Mouse (Mus musculus) neutrophil, adult 5-6 weeks (primary cell): Measurements from ENCODE around the gene Gm21970. TPM values are rescaled to one million over a fixed set of nuclear protein-coding genes. Genes with fewer than 3 reads are reported as not detected.

Experiments
- ATAC-seq: fragments of 151-379, 151-347 bp; 2 replicates; pipeline ENCODE4 v1.8.0; 2017; ENCODE audit warnings: mild to moderate bottlenecking, moderate TSS enrichment; ENCODE audit not compliant: insufficient number of reproducible peaks, poor library complexity, low FRiP score, severe bottlenecking; ENCODE audit errors: extremely low read depth
- total RNA-seq: library from RNA; stranded (forward); fragments of 200-1000 nt; gene quantifications from 2 replicates; pipeline ENCODE4 v1.2.3, GENCODE M21; 2017

Gm21970 gene
- total RNA-seq, 1 experiment from 2014 or later, result not detected

DNA sequence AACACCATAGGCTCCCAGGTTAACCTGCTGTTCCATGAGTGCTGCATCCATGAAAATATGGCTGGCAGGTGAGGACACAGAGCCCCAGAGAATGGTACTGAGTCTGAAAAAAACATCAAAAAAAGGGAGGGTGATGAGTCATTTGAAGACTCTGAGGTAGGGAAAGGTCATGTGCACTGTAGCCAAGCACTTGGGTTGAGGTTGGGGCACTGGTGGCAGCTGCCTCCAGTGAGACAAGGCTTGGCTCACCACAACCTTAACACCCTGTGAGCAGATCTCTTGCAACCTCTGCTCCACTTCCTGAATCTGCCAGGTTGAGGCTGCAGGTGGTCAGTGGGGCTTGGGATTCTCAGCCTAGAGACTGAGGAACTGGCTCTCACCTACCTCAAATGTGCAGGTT is 25.0 kb upstream of the Gm21970 start:
- peak; percentile 91 for ATAC-seq

DNA sequence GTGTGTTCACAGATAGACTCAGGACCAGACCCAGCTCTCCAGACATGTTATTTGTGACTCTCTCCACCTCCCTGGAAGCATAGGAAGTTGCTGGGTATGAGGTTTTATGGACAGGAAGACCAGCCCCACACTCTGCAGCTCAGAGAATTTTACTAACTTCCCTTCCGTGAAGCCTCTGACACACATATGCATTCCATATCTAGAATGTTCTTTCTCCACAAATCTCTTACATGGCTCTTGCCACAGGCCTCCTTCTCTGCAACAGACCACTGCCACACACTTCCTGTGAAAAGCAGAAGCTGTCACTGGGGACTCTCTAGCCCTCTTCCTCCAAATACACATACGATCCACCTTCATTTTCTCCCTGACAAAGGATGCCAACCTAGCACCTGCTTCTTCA is 24.5 kb upstream of the Gm21970 start:
- ATAC-seq, result peak; percentile 65

DNA sequence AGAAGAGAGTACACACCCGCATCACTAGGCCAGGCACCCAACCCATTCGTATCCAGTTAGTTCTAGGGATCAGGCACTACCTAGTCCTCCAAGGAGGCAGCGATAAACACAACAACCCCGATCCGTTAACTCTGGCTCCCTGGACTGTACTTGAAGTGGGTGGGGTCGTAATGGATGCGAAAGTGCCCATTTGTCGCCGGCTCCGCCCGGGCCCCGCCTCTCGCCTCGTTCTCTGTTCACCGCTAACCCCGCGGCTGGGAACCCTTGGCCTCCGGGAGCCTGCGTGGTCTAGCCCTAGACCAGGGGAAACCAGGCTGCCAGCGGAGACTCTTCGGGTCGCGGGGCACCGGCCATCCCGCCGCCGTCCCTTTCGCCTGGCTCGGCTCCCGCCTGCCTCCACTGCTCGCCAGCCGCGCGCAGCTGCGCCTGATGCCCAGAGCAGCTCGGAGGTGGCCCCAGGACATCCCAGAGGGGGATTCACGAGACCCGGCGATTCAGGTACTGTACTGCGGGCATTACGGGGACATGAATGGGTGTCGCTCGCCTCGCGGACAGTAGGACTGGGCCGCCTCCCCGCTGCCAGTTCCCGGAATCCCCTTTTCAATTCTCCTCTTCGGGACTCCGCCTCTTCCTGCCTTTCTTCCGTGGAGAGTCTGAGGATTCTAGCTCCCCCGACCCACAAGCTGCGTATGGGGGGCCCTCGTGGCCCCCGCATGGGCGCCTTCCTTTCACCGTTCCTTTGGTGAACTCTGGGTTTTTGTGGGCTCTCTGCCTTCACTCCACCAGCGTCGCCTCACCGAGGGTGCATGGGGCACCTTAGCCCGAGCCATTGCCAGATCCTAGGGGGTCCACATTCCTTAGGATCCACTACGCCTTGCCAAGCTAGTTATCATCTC is 18.7 kb upstream of the Gm21970 start, which contains the start of gene Ifnar2:
TSS of gene Ifnar2 (plus strand) at position 207 of the 896 bp plus-strand sequence.
- ATAC-seq, result peak; percentile 79

DNA sequence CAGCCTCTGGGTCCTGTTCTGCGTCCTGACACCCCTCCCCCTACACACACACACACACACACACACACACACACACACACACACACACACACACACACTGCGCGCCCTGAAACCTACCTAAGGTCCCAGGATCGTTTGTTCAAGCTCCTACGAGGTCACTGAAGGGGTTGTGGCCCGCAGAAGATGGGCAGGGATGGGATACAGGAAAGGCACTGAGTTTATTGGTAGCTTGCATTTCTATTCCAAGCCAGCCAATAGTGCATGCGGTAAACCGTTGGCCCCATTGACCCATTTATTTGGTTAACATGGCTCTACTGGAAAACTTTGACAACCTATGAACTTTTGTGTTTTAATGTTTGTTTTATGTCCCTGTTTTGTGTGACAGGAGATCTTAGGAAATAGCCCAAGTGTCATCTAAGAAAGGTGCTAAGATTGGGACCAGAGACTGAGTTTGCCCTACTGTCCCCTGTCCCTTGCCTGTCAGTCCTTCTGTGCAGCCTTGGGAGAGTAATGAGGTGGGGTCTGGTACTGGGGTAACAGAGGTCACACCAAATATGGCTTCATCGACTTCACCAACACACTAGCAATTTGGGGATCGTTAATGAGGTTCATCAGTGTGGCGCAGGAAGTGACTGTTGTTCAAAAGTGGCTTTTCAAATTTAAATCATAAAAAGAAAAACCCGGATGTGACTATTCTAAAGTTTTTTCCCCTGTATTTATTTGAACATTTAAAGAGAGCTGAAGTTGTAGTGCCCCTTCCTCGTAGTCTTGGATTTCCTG is 17.9 kb upstream of the Gm21970 start:
- ATAC-seq, result no peak

DNA sequence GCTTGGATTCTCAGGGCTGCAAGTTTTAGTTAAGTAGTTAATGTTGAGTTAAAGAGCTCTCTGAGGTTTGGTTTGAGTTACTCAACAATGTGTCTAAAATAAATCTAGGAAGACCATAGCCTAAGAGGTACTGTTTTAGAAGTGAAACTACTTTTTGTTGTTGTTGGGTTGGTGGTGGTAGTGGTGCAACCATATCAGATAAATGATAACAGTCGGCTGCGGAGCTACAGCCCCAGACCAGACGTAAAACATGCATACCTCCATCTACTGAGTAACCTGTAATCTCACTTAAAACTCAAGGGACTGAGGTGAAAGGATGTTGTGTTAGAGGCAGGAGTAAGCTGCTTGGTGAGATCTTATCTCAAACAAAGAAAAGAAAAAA is 17.3 kb upstream of the Gm21970 start:
- no peak for ATAC-seq

DNA sequence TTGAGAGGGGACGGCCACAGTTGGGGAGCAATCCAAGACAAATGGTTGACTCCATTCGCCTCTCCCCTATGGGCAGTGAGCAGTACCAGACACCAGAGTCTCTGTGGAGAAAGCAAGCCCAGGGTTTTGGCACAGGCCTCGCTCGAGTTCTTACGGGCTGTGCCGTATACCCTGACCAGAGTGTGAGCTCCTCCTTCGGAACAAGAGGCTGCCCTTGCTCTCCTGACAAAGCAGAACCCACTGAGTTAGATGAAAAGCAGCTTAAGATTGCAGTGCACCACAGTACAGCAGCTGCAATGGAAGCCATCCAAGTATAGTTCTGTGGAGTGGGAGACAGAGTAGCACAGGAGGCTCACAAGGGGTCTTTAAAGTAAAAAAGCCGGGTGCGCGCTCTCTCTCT is 14.8 kb upstream of the Gm21970 start:
- no peak for ATAC-seq

DNA sequence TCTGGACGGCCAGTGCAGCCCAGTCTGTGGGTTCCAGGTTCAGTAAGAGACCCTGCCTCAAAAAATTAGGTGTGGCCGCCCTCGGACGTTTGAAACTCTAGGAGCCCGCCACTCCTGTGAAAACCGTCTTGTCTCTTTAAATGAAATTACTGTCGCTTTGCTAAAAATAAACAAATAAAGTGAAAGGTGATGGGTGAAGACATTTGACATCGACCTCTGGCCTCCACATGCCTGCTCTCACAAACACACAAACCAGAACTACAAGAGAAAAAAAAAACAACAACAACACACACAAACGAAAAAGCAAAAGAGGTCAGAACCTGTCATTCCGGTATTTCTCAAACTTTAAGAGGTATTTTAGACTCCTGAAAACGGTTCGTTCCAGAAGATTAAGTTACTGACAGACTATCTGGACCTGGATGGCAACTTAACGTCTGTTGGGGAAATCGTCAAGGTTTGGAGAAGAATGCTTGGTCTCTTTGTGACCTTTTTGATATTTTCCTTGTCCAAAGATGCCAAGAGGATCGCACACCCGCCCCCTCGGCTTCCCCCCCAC is 13.0 kb upstream of the Gm21970 start:
- ATAC-seq, result no peak

DNA sequence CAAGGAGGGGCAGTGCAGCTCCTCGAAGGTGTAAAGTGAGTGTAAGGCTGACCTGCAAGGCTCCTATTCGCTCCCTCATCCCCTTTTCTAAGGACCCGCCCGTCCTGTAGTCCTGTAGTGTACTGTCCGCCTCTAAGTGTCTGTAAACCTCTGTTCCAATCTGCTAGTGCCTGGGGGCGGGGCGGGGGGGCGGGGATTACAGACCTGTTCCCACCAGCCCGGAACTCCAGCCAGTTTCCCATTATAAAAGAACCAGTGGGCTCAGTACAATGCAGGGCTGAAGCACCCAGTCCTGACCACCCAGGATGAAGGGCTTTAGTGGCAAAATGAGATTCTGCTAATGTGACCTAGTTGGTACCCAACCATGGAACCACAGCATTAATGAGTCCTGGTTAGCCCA is 12.5 kb upstream of the Gm21970 start:
- no peak for ATAC-seq

DNA sequence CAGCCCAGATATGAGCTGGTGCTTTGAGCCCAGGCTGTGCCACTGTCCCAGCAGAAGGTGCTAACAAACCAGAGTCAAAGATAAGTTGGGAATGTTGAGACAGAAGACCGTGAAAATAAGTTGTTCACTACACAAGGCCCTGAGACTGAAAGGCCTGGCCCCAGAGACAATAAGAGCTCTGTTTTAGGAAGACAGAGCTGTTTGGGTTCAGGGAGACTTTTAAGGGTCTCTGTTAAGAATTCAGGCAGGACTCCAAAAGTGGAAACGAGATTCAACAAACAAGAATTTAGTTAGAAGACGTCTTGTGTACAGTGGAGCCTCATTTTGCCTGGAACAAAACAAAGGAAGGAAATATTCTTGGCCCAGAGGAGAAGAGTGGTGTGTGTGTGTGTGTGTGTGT is 12.1 kb upstream of the Gm21970 start:
- ATAC-seq, result no peak

DNA sequence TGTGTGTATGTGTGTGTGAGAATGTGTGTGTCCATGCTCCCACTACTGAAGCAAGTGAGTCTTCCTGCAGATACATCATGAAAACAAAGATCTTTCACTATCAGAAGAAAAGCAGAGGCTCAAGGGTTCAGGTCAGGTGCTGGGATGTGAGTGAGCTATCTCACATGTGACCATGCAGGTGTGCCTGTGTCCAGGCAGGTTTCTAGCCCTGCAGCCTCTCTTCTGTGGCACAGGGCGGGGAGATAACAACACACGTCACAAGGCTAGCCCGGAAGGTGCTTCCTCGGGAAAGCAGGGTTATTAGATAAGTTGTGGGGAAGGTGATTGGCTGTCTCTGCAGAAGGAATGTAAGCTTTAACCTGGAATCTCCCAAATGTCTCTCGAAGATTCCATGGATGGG is 11.4 kb upstream of the Gm21970 start:
- no peak for ATAC-seq

DNA sequence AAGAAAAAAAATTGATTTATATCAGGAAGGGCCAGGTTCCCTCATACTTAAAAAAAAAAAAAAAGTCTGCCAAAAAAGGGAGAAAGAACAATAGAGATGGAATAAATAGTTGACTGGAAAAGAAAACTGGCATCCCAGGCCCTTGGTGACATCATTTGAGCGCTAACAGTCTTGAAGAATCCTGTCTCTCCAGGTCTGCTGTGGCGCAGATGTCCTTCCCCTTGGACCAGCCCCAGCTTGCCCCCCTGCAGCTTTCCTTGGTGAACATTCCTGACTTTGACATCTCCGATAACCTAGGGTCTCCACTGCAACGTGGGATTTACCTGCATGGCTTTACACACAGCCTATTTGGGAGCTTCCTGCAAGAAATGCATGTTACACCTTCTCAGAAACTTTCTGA is 9.9 kb upstream of the Gm21970 start:
- no peak for ATAC-seq

DNA sequence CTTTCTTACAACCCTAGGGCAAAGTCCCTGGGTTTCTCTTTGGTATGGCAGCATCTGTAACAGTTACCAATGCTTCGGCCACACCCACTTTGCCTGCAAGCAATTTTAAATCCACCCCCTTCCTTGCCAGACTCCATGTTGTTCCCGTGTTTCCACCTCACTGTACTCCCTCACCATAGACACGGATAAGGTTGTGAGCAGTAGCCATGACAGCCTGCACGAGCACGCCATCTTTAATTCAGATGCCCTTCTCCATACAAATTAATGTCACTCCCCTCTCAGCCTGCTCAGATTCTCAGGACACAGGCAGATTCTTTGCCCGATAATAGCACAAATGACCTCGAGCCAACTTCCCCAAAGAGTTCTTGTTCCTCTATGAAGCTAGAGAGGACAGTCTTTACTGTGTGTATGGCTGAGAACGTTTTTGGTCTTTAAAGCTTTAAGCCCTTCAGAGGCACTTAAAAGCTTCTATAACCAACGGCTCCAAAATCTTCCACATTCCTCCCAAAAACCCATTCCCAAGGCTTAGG is 9.2 kb upstream of the Gm21970 start:
- ATAC-seq, result no peak

DNA sequence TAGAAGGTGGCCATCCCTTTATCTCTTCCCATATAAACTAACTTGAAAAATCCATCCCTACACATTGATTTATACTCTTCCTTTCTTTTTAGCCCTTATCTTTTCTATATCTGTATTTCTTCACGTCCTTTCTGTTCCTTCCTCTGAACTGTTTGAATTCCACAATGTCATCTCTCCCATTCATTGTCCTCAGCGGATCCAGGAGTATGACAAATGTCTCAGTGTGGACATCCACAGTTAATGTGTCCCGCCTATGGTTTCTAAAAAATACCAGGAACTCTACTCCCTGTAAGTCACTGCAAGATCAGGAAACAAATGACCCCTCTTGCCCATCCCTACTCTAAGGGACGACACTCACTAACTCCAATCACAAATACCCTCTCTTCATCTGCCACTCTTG is 7.3 kb upstream of the Gm21970 start:
- no peak for ATAC-seq

DNA sequence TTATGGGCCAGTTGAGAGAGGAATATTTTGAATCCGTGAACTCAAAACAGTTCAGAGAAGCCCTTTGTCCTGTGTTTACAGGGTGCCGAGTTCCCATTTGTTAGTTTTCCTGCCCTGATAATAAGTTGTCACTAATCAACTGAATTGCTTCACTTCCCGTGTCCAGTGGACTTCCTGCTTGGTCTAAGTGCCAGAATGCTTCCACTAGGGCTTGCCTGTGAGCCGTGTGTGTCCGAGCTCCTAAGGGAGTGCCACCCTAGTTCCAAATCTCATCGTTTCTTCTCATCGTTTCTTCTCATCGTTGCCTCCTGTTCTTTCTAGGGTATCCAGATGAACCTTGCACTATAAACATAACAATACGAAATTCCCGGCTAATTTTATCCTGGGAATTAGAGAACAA is 5.9 kb upstream of the Gm21970 start:
- no peak for ATAC-seq

DNA sequence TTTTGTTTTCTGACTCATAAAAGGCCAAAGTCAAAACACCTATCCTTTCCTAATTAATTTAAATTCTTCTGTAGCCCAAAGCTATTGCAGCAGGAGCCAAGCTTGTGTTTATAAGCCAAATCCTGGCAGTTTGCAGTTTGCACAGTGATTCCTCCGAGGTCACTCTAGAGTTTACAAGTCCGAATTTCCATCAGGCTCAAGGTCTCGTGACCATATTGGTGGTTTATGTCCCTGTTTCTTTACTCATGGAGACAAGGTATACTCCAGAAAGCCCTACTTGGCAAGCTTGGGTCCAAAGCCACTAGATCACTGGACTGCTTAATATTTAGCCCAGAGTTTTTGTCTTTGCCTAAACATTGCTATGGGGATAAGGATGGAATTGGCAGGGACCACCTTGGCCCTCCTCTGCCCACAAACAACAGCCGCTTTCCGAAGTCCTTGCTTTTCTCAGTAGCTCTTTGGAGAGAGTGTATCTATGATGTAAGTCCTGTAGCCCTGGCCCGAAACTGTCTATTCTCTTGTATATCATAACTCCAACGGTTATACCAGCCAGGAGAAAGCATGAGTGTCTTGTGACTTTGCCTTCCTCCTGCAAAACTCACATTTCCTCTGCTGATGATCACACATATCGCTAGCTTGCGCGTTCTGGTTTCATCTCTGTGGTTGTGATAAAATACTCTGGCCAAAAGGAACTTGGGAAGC is 5.0 kb upstream of the Gm21970 start:
- no peak for ATAC-seq

DNA sequence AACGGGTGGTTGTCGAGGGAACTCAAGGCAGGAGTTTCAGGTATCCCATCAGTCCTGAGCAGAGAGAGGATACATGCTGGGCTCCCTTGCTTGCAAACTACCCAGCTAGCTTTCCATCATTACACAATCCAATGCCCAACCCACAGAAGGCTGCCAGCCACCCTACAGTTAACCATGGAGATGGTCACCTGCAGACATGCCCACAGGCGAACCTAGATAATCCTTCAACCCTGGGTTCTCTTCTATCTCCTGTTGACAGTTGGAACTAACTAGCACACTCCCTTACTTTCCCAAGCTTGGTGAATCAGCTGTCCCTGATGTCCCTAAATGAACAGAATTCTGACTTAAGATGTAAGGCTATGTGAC is 4.4 kb upstream of the Gm21970 start:
- no peak for ATAC-seq

DNA sequence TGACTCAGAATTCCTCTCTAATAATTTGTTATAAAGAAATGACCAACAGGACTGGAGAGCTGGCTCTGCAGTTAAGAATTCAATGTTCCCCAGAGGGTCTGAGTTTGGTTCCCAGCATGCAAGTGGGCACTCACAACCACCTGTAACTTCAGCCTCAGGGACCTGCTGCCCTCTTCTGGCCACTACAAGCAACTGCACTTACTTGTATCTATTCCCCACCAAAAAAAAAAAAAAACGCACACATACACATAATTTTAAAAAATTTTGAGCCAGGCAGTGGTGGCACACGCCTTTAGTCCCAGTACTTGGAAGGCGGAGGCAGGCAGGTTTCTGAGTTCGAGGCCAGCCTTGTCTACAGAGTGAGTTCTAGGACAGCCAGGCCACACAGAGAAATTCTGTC is 1.4 kb upstream of the Gm21970 start:
- ATAC-seq, result 0 out of 2 replicates have a peak, but pooled peaks have one; percentile 39

DNA sequence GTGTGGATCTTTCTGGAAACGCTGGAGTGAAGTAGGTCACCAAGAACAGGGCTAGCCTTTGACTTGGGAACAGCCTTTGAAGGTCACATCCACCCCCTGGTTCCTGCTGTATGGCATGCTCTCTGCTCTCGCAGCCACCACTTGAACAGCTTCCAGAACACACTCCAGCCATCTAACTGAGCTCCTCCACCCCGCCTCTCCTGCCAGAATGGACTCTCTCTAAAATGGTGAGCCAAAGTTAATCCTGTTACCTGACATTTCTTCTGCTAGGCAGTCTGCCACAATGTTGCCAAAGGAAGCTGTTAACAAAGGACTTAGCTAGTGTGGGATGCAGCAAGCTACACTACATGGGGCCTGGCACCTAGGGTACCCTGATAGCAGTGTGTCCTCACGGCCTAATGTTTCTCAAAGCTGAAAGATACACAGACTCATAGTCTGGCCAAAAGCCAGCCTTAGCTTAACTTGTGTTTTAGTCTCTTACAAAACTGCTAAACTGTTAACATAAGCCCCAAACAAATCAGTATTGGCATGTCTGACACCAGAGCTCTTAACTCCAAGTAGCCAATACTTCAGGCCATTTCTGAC is 3.4 kb downstream of the Gm21970 start:
- no peak for ATAC-seq
